Mouse (Mus musculus): ENCODE data around the gene Olfr178.

The Olfr178 gene

DNA sequence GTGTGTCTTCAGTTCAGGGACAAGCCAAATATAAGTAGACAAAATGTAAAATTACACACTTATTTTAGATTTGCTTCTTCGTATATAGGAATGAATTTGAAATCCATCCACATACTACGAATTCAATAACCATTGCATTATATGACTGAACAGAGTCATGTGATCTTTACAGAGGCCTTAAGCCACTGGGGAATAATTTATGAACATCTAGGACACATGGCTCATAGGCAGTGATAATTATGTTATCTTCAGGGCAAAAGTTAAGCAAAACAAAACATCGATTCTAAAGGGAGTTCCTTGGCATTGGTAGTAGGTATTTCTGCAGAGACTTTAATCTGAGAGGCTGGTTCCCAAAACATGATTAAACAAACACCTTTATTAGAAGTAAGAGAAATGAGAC is at the start of gene Olfr178:
Gene Olfr178 (minus strand): TSS at position 101 of the 400 bp plus-strand sequence.
- no peak for DNase-seq (ENCODE audit: low spot score in 2 of 2)

DNA sequence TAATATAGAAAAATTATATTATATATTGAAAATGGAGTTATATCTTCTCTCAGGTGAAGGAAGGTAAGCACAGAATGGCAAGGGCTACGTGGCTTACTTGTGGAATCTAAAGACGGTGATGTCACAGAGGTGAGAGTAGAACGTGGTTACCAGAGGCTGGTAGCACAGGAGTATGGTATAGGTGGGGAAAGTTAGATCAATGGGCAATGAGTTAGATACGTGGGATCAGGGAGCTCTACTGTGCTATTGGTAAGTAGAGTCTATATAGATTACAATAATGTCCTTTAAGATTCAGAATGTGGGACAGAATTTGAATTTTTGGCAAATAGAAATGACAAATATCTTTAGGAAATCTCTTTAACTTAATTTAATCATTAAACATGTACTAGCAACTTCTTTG is 37.4 kb upstream of the Olfr178 start, which contains the start of gene Olfr180:
Gene Olfr180 (minus strand): TSS at position 101 of the 400 bp plus-strand sequence.
- no peak for DNase-seq (ENCODE audit: low spot score in 2 of 2)

DNA sequence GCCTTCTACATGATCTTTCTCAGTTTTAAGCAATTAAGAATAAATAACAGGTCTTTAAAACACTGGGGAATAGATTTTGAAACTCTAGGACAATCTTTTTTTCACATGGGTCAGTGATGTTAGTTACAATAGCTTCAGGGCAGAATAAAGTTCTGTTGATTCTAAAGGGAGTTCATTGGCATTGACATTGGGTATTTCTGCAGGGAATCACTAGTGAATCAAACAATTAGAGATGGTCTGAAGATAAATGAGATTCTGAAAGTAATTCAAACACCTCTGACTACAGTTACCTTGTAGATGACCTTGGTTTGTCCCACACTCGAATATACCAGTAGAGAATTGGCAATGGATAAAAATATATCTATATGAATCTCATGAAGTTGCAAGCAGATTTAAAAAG is 36.8 kb upstream of the Olfr178 start, which contains the start of gene Olfr181:
Gene Olfr181 (minus strand): TSS at position 101 of the 400 bp plus-strand sequence.
- DNase-seq (ENCODE audit: low spot score in 2 of 2), result no peak

DNA sequence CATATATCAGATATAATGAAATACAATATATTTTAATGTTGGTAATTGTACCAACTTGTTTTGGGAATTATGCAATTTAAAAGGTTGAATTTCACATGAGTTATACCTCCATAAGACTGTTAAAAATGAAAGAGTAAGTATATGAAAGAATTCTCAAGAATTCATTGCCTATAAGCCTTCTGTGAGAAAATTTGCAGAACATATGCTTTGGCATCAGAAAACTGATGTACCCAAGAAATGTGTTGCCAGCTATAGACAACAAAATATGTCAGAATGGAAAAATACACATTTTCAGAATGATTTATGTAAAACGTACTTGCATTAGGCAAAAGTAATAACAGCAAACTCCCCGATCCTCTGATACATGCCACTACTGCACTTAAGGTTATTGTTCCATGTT is 7.4 kb downstream of the Olfr178 start:
- no peak for DNase-seq (ENCODE audit: low spot score in 2 of 2)

DNA sequence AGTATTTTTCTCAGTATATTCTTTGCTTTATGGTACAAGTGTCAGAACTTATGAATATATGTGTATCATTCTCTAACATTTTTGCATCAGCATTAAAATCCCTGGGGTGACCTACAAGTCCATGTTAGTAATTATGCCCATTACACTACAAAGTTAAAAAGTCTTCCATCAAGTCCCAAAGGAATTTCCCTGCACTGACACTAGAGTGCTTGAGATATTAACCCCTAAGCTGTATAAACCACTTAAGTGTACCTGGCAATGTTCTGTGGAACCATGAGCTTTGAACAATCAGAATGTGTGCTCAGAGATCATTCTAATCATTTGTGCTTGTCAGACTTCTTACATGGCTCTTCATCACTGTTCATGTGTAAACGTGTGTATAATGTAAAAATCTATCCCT is 17.2 kb downstream of the Olfr178 start, which contains the start of gene Olfr177:
Gene Olfr177 (minus strand): TSS at position 101 of the 400 bp plus-strand sequence.
- DNase-seq (ENCODE audit: low spot score in 2 of 2), result no peak

DNA sequence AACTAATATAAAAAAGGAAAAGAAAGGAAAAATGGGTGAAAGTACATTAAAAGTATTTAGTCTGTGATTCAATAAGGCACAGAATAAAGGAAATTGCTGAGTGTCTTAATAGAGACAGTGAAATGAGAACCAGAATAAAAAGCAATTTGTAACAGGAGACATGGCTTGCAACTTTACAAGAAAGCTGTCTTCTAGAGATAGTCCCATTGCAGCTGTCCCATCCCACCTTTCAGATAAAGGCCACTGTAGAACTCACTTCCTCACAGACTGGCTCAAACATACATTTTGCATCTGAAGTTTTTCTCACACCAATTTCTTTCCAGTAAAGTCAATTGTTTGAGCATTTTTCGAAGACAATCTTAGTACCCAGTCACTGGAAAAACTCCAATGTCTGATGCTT is 30.4 kb downstream of the Olfr178 start:
- no peak for DNase-seq (ENCODE audit: low spot score in 2 of 2)

DNA sequence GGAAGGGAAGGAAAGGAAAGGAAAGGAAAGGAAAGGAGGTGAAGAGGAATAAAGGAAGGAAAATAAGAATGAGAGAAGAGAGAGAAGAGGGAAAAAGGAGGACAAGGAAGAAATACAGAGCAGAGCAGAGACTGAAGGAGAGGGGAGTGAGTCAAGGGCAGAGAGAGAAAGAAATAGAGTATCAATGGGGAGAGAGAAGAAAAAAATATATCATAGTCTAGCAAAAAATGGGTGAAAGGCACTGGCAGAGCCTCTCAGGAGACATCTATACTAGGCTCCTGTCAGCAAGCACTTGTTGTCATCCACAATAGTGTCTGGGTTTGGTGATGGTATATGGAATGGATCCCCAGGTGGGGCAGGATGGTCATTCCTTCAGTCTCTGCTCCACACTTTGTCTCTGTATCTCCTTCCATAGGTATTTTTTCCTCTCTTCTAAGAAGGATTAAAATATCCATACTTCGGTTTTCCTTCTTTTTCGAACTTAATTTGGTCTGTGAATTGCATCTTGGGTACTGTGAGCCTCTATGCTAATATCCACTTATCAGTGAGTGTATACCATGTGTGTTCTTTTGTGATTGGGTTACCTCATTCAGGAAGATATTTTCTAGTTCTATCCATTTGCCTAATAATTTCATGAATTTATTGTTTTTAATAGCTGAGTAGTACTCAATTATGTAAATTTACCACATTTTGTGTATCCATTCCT is 31.7 kb downstream of the Olfr178 start:
- no peak for DNase-seq (ENCODE audit: low spot score in 2 of 2)
